Mouse (Mus musculus): ENCODE measurements around the gene Traf7.
A peak's percentile ranks its signal among the peaks of the same experiment; 100 is the strongest.

Traf7 gene

GRCm38 (mm10) chr17:24480201-24480826, 47.4 kb downstream of the Traf7 start:
- no peak for ATAC-seq (ENCODE audit: insufficient number of reproducible peaks, low FRiP score, low TSS enrichment)

DNA sequence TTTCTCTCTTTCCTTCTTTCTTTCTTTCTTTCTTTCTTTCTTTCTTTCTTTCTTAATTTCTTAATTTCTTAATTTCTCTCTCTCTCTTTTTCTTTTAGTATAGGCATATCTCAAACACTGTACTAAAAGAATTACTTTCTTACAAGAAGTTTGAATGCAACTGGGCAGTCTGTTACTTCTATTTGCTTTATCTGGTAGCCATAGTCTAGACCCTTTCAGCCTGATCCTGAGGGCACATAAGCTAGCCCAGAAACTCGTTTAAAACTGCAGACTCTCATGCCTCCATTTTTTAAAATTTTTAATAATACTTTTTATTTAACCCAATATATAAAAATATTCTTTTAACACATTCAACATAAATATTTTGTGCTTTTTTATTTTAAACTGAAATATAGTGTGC, 48.3 kb downstream of the Traf7 start:
- no peak for ATAC-seq (ENCODE audit: insufficient number of reproducible peaks, low FRiP score, low TSS enrichment)

DNA sequence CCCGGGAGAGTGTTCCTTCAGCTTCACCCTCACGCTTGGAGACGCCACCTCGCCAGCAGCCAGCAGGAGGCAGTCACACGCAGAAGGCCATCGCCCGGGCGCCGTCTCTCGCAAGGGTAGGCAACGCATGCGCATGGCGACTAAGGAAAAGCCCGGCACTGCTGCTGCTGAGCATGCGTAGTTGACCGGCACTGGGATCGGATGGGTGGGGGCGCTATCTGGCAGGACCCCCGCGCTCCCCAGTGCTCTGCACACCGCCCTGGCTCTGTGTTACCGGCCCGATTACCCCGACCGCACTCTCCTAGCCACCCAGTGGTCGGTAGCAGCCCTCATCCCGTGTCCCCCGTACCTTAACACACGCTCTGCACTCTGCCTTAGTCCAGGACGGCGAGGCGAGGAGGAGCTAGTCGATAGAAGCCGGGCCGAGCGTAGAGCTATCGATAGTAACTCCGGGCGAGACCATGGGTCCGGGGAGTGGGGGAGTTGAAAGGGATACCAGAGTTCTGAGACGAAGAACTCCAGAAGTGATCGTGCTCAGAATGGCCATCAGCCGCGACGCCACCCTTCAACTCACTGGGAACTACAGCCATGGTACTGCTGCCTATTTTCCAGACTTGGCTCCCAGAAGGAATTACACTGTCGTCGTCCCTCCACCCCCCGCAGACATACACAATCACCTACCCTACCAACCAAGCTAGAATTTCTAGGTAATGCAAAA, 48.9 kb downstream of the Traf7 start, which contains the start of gene Mlst8:
Gene Mlst8 (minus strand): TSS at position 416 of the 718 bp plus-strand sequence.
- ATAC-seq (ENCODE audit: insufficient number of reproducible peaks, low FRiP score, low TSS enrichment), result peak; percentile 84

- ATAC-seq (ENCODE audit: insufficient number of reproducible peaks, low FRiP score, low TSS enrichment), result peak; percentile 9; the same call in 1 of the 2 replicates
These were observed 49.6 kb downstream of the Traf7 start for GRCm38 (mm10) chr17:24477985-24478600.

DNA sequence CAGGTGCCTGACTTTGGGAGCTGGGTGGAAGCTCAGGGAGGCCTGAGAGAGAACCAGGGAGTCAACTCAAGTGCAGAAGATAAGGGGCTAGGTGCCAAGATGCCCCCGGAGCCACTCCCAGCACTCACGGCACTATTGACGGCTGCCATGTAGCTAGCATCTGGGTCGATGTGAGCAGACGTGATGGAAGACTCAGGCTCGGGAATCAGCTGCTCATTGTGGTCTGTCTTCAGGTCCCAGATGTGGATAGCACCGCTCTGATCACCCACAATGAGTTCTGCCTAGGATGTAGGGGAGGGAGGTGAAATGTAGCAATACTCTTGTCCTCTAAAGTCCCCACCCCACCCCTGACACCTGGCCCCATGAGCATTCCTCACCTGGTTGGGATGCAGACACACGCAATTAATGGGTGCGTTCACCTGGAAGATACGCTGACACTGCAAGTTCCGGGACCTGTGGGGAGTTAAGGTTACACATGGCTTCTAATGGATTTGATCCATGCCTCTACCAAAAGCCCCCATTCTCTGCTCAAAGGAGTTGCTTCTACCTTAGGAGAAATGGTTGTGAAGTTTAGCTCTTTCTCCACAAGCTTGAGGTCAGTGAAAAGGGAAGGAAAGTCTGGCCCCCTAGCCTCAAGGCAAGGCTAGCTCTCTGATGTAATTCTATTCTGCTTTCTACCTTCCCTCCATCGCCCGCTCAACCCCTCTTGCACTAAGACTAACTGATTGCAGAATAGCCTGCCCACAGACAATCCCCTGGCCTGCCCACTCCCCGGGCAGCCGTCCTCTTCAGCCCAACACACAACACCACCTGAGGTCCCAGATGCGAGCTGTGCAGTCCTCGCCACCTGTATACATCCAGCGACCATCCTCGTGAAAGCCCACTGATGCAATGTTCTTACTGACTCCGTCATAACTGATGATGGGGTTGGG, 50.4 kb downstream of the Traf7 start:
- no peak for ATAC-seq (ENCODE audit: insufficient number of reproducible peaks, low FRiP score, low TSS enrichment)

DNA sequence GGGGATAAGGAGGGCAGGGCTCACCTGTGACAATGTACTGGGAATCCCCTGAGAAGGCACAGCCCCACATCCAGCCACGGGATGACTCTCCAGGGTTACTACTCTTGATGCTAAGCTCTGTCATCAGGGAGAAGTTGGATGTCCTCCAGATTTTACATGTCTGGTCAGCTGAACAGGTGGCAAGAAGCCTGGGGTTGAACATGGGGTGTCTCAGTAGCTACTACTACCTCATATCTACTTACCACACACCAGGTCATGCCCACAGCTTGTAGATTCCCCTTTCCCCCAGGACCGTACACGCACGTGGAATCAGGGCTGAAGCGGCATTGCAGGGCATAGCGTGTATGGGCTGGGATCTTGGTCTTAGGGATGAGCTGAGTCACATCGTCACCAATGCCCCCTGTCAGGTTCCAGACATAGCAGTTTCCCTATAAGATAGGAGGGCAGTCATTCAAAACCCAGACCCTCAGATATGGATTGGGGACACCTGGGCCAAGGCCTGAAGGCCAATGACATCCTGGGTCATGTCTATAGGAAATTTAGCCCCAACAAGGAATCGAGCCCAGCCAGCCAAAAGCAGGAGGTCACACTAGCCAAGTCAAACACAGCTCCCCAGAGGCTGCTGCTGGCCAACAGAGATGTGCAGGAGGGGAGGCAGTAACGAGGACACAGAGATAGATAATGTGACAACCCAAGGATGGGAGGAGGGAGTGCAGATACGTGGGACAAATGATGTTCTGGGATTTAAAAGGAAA, 51.5 kb downstream of the Traf7 start:
- no peak for ATAC-seq (ENCODE audit: insufficient number of reproducible peaks, low FRiP score, low TSS enrichment)

DNA sequence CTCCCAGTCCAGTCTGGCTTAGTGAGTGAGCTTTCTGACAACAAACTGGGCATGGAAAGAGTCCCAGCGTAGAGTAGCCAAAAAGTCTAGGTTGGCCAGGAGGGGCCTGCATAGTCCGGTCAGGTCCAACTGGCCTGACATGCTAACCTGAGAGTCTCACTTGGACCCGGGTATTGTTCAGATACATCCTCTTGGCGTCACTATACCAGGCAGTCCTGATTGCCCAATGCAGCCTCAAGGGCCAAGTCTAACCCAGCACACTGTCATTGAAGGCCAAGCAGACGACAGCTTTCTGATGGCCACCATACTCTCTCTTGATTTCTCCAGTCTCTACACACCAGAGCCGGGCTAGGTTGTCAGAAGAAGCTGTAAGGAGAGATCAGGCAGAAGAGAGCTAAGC, 52.2 kb downstream of the Traf7 start:
- no peak for ATAC-seq (ENCODE audit: insufficient number of reproducible peaks, low FRiP score, low TSS enrichment)

GRCm38 (mm10) chr17:24474557-24474956, 53.2 kb downstream of the Traf7 start:
- no peak for ATAC-seq (ENCODE audit: insufficient number of reproducible peaks, low FRiP score, low TSS enrichment)

DNA sequence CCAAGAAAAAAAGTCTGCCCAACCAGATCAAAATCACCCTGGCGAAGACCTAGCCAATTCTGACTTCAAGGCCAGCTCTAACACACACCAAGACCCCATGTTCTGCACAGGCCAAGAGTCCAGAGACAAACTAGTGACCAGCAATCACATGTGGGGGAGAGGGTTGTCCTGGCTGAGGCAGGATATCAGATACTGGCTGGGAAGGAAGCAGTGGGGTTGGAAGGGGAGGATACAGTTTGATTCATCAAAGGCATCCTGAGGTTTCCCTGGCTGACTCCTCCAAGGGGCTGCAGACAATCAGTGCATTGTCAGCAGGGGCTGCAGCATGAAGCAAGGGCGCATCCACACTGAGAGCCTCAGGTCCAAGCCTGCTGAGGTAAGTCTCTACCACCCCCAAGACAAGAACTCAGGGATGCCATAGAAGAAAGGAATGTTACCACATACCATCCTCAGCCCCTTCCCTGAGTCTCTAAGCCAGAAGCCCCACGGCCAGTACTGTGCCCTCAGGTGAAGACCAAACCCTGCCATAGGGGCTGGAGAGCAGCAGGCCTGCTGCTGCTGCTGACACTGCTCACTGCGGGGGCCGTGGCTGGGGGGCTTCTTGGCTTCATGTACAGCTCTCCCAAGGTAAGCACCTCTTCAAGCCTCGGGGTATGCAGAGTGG, 54.0 kb downstream of the Traf7 start, which contains the start of gene Bricd5:
Gene Bricd5 (plus strand): TSS at position 273 of the 664 bp plus-strand sequence.
- ATAC-seq (ENCODE audit: insufficient number of reproducible peaks, low FRiP score, low TSS enrichment), result no peak

DNA sequence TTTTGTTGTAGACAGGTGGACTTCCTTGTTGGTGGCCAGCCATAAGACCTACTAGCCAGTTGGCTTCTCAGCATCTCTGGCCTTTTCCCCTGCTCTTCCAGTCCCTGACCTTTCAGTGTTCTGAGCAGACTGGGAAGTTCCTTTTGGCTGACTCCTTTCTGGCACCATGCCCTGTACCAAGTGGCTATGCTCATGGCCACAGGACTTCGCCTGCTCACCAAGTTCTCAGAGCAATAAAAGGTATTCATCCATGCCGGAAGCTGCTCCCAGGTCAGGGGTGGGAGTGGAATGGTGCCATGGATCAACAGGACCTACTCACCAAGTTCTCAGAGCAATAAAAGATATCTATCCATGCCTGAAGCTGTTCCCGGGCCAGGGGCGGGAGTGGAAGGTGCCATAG, 55.2 kb downstream of the Traf7 start:
- no peak for ATAC-seq (ENCODE audit: insufficient number of reproducible peaks, low FRiP score, low TSS enrichment)

GRCm38 (mm10) chr17:24470701-24471527, 56.8 kb downstream of the Traf7 start:
- peak; percentile 9; the same call in 1 of the 2 replicates for ATAC-seq (ENCODE audit: insufficient number of reproducible peaks, low FRiP score, low TSS enrichment)

DNA sequence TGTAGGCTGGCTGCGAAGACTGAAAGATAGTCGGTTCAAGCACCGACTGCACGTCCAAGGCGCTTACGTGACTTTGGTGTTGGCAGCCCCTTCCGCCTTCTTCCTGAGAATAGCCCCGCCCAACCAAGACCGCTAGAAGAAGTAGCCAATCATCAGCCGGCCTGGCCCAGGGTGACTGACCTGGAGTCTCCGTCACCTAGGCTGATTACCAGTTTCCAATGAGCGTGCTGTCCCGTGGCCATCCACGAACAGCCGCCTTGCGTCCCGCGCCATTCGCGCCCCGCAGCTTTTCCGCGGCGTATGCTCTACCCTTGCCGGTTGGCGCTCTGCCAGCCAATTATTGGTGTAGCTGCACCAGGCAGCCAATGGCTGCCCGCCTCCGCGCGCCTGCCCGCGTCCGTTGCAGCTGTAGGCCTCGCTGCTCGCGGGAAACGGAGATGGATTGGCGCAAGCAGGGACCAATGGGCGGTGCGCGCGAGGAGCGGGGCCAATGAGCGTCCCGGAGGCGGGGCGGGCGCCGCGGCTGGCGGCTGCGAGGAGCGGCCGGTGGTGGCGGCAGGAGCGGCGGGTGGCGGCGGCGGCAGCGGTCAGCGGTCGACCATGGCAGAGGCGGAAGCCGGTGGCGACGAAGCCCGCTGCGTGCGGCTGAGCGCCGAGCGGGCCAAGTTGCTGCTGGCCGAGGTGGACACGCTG, 57.7 kb downstream of the Traf7 start, which contains the start of the genes E4f1 and Pgp:
Gene E4f1 (minus strand): TSS at position 404 of the 693 bp plus-strand sequence.
Gene Pgp (plus strand): TSS at position 483 of the 693 bp plus-strand sequence.
- ATAC-seq (ENCODE audit: insufficient number of reproducible peaks, low FRiP score, low TSS enrichment), result peak; percentile 95

- ATAC-seq (ENCODE audit: insufficient number of reproducible peaks, low FRiP score, low TSS enrichment), result no peak
These were observed 58.3 kb downstream of the Traf7 start for GRCm38 (mm10) chr17:24469336-24469909.

DNA sequence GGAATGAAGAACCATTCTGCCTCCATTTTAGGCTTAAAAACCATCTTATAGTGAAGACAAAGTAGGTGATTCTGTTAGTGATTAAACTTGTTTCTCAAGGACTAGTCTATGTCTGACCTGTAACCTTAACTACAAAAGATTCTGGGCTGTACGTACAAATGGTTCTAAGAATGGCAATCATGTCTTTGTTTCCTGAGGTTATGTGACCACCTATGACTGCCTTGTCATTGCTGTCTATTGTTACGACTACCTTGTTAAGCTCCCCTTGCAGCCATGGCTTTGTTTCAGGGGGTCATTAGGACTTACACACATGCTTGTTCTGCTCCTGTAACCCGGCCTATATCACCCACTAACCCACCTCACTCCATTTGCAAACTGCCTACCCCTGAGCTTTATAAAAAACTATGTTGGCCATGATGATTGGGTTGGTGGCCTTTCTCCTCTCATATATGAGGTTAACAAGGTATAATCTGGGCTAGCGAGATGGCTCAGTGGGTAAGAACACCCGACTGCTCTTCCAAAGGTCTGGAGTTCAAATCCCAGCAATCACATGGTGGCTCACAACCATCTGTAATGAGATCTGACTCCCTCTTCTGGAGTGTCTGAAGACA, 59.0 kb downstream of the Traf7 start:
- ATAC-seq (ENCODE audit: insufficient number of reproducible peaks, low FRiP score, low TSS enrichment), result no peak

DNA sequence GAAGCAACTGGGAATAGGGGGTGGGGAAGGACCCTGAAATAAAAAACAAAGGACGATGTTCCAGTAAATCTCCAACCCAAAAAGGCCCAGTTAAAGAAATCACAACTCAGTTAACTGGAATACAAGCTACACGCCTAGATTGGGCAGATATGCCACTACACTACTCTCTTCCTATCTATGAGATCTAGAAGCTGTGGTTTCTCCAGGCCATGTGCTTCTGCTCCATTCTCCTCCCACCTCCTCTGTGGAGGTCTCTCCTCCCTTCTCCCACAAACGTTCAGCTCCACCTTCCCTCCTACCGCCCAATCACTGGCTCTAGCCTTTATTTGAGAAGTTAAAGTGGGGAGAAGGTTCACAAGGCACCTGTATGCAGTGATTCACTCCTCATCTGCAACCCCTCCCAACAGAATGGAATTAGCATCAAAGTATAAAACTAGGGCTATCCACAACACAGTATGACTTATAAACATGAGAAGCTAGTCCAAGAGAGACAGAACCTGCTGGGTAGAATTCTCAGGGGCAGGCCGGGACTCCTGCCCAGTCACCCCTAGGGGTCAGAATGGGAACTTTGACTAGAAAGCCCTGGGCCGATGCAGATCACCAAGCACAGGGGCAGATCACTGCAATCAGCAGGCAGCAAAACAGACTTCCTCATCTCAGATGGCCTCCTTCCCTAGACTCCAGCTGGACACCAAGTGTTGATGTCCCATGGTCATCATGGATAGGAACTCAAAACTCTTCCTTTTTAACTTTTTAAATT, 64.2 kb downstream of the Traf7 start:
- ATAC-seq (ENCODE audit: insufficient number of reproducible peaks, low FRiP score, low TSS enrichment), result no peak

- ATAC-seq (ENCODE audit: insufficient number of reproducible peaks, low FRiP score, low TSS enrichment), result no peak
These were observed 64.8 kb downstream of the Traf7 start for GRCm38 (mm10) chr17:24462932-24463331.

Measured in cerebellum, adult (tissue).